Mouse (Mus musculus): Measurements from ENCODE around the gene Rbp1. TPM values are rescaled to one million over a fixed set of nuclear protein-coding genes. Genes with fewer than 3 reads are reported as not detected.

The Rbp1 gene
- total and polyA plus RNA-seq, 3 experiments, result 0.08 to 0.21 TPM; not detected in 1

- H3K4me1 ChIP-seq (ENCODE audit: control insufficient read depth in 1 of 2, insufficient read depth in 2 of 2, low read length in 2 of 2), result peaks cover 12 to 45% of the 10 kb centered on the region in 2 experiments
- peaks cover 0 to 38% of the 10 kb centered on the region in 2 experiments; a peak in 2 of 4 replicates for H3K36me3 ChIP-seq (ENCODE audit: control insufficient read depth in 1 of 2, insufficient read depth in 2 of 2, low read length in 2 of 2)
- H3K9ac ChIP-seq (ENCODE audit: control insufficient read depth, low read depth, low read length, poor library complexity, severe bottlenecking), result no peak overlapping the region
- TF ChIP-seq RCOR1 (IDR thresholded peaks at IDR 0.05; ENCODE audit: low read depth, low read length) (no peak), MAFK (IDR thresholded peaks at IDR 0.05; ENCODE audit: borderline replicate concordance, low read depth, low read length) (no peak), SMC3 (IDR thresholded peaks at IDR 0.05; ENCODE audit: low read depth, low read length) (no peak), ETS1 (IDR thresholded peaks at IDR 0.05; ENCODE audit: low read depth, low read length) (no peak), TCF12 (IDR thresholded peaks at IDR 0.05; ENCODE audit: low read depth, low read length) (no peak), SIN3A (IDR thresholded peaks at IDR 0.05; ENCODE audit: low read length) (no peak), MEF2A (IDR thresholded peaks at IDR 0.05; ENCODE audit: extremely low read depth, insufficient replicate concordance, low read depth, low read length, poor library complexity, severe bottlenecking) (no peak), KAT2A (conservative IDR thresholded peaks at IDR 0.05; ENCODE audit: low read depth, low read length) (no peak), NELFE (IDR thresholded peaks at IDR 0.05; ENCODE audit: low read depth, low read length) (no peak)
- no peak overlapping the region for H3K4me3 ChIP-seq (ENCODE audit: control insufficient read depth in 1 of 2, insufficient read depth in 1 of 2, low read depth in 2 of 2, low read length in 2 of 2)
- no peaks in the 10 kb centered on the region for H3K79me2 ChIP-seq (ENCODE audit: control insufficient read depth, insufficient read depth, low read length, poor library complexity)
- no peaks in the 10 kb centered on the region for H3K27me3 ChIP-seq (ENCODE audit: control insufficient read depth in 1 of 2, insufficient read depth in 2 of 2, low read length in 2 of 2)
- no peaks in the 10 kb centered on the region for H3K9me3 ChIP-seq (replicated peaks; ENCODE audit: insufficient read depth, low read length)
- DNase-seq (ENCODE audit: low read depth, low spot score), result no peak
- H3K27ac ChIP-seq (ENCODE audit: control insufficient read depth, low read depth, low read length), result no peak overlapping the region
These were observed 68.3 kb downstream of the Rbp1 start for GRCm38 (mm10) chr9:98491071-98491470.

GRCm38 (mm10) chr9:98492212-98492611 lies 69.5 kb downstream of the Rbp1 start:
- TF ChIP-seq NELFE (IDR thresholded peaks at IDR 0.05; ENCODE audit: low read depth, low read length) (no peak), POLR2A (IDR thresholded peaks at IDR 0.05; ENCODE audit: control insufficient read depth in 1 of 2, insufficient read depth in 1 of 2, low read depth in 1 of 2, low read length in 2 of 2, poor library complexity in 1 of 2) (no peak), ZMIZ1 (IDR thresholded peaks at IDR 0.05; ENCODE audit: low read depth, low read length) (no peak), GATA1 (IDR thresholded peaks at IDR 0.05; ENCODE audit: low read depth, low read length) (peak; percentile 80), ETS1 (IDR thresholded peaks at IDR 0.05; ENCODE audit: low read depth, low read length) (peak; percentile 76), POLR2AphosphoS2 (IDR thresholded peaks at IDR 0.05; ENCODE audit: low read length) (no peak), GABPA (IDR thresholded peaks at IDR 0.05; ENCODE audit: low read depth, low read length) (no peak), EP300 (IDR thresholded peaks at IDR 0.05; ENCODE audit: low read depth in 1 of 2, low read length in 2 of 2) (peak; percentile 76 to 84), BHLHE40 (IDR thresholded peaks at IDR 0.05; ENCODE audit: borderline replicate concordance, low read depth, low read length) (peak; percentile 99), RCOR1 (IDR thresholded peaks at IDR 0.05; ENCODE audit: low read depth, low read length) (peak; percentile 74), SMC3 (IDR thresholded peaks at IDR 0.05; ENCODE audit: low read depth, low read length) (no peak), ZC3H11A (IDR thresholded peaks at IDR 0.05; ENCODE audit: low read depth, low read length) (no peak), ZKSCAN1 (IDR thresholded peaks at IDR 0.05; ENCODE audit: low read depth, low read length) (no peak), E2F4 (IDR thresholded peaks at IDR 0.05; ENCODE audit: borderline replicate concordance, low read depth, low read length) (no peak), SIN3A (IDR thresholded peaks at IDR 0.05; ENCODE audit: low read length) (peak; percentile 70), RAD21 (IDR thresholded peaks at IDR 0.05; ENCODE audit: low read depth, low read length) (no peak), TAL1 (IDR thresholded peaks at IDR 0.05; ENCODE audit: low read length) (peak; percentile 72), USF1 (IDR thresholded peaks at IDR 0.05; ENCODE audit: low read depth, low read length) (no peak), TCF12 (IDR thresholded peaks at IDR 0.05; ENCODE audit: low read depth, low read length) (peak; percentile 74; the same call in 1 of the 2 replicates), MAX (IDR thresholded peaks at IDR 0.05; ENCODE audit: low read length) (peak; percentile 93), MXI1 (IDR thresholded peaks at IDR 0.05; ENCODE audit: low read depth, low read length) (peak; percentile 76; the same call in 1 of the 2 replicates), UBTF (IDR thresholded peaks at IDR 0.05; ENCODE audit: borderline replicate concordance, insufficient read depth, low read depth, low read length) (no peak), MYC (IDR thresholded peaks at IDR 0.05; ENCODE audit: low read depth, low read length) (peak; percentile 96), MAFK (IDR thresholded peaks at IDR 0.05; ENCODE audit: borderline replicate concordance, low read depth, low read length) (no peak), ZNF384 (IDR thresholded peaks at IDR 0.05; ENCODE audit: low read depth, low read length) (no peak)
- no peaks in the 10 kb centered on the region for H3K79me2 ChIP-seq (ENCODE audit: control insufficient read depth, insufficient read depth, low read length, poor library complexity)
- peaks cover 12 to 45% of the 10 kb centered on the region in 2 experiments for H3K4me1 ChIP-seq (ENCODE audit: control insufficient read depth in 1 of 2, insufficient read depth in 2 of 2, low read length in 2 of 2)
- peak overlapping the region; percentile 71 for H3K27ac ChIP-seq (ENCODE audit: control insufficient read depth, low read depth, low read length)
- no peak overlapping the region for H3K4me3 ChIP-seq (ENCODE audit: control insufficient read depth in 1 of 2, insufficient read depth in 1 of 2, low read depth in 2 of 2, low read length in 2 of 2)
- no peaks in the 10 kb centered on the region for H3K27me3 ChIP-seq (ENCODE audit: control insufficient read depth in 1 of 2, insufficient read depth in 2 of 2, low read length in 2 of 2)
- no peaks in the 10 kb centered on the region for H3K9me3 ChIP-seq (replicated peaks; ENCODE audit: insufficient read depth, low read length)
- DNase-seq (ENCODE audit: low read depth, low spot score), result peak; percentile 92
- no peak overlapping the region for H3K9ac ChIP-seq (ENCODE audit: control insufficient read depth, low read depth, low read length, poor library complexity, severe bottlenecking)
- peaks cover 0 to 38% of the 10 kb centered on the region in 2 experiments; a peak in 2 of 4 replicates for H3K36me3 ChIP-seq (ENCODE audit: control insufficient read depth in 1 of 2, insufficient read depth in 2 of 2, low read length in 2 of 2)

All from MEL (cell line).